Mouse (Mus musculus) layer of hippocampus, adult 8-10 months (tissue): Measurements from ENCODE around the gene Fbxo44. TPM values are rescaled to one million over a fixed set of nuclear protein-coding genes. Genes with fewer than 3 reads are reported as not detected.
A peak's percentile ranks its signal among the peaks of the same experiment; 100 is the strongest.
"Not testable (repeated sequence)": the region's sequence is repeated elsewhere in the genome, so short reads cannot be mapped to it uniquely, and the experiment has no call there.

Source experiments
- DNase-seq, 2 experiments: peaks; one replicate each; pipeline ENCODE4 v3.0.0; 2022; ENCODE audit warnings: low spot score in 2 of 2
- total RNA-seq, 4 experiments: library from RNA; stranded (reverse); gene quantifications; 2 replicates each; pipeline ENCODE4 v1.2.4; 2022

Fbxo44 gene
- total RNA-seq = 100 to 1,000 TPM; 136 to 157 (median 147) TPM

- peak in 1 of 2 experiments; percentile 49 for DNase-seq
Measured at GRCm38 (mm10) chr4:148160436-148161390, at the start of gene Fbxo44, which contains the start of gene Fbxo2. Gene Fbxo44 (minus strand): TSS chr4:148160482. Gene Fbxo2 (plus strand): TSS chr4:148160621.

- no peak for DNase-seq
Measured at GRCm38 (mm10) chr4:148204873-148205232, 44.6 kb upstream of the Fbxo44 start.

GRCm38 (mm10) chr4:148204061-148204872, 44.0 kb upstream of the Fbxo44 start:
- no peak for DNase-seq

- no peak for DNase-seq
Measured at GRCm38 (mm10) chr4:148203557-148203956, 43.3 kb upstream of the Fbxo44 start.

- no peak for DNase-seq
Measured at GRCm38 (mm10) chr4:148198721-148199120, 38.4 kb upstream of the Fbxo44 start.

GRCm38 (mm10) chr4:148194400-148194799, 34.1 kb upstream of the Fbxo44 start:
- DNase-seq = no peak

- DNase-seq = no peak
Measured at GRCm38 (mm10) chr4:148192707-148193245, 32.5 kb upstream of the Fbxo44 start.

GRCm38 (mm10) chr4:148188767-148189166, 28.5 kb upstream of the Fbxo44 start:
- DNase-seq = not testable (repeated sequence)

GRCm38 (mm10) chr4:148185819-148186218, 25.5 kb upstream of the Fbxo44 start:
- no peak for DNase-seq

GRCm38 (mm10) chr4:148184564-148184963, 24.3 kb upstream of the Fbxo44 start:
- DNase-seq = no peak

- DNase-seq = no peak
Measured at GRCm38 (mm10) chr4:148182363-148182762, 22.1 kb upstream of the Fbxo44 start.

GRCm38 (mm10) chr4:148181483-148181882, 21.2 kb upstream of the Fbxo44 start:
- DNase-seq = no peak

- DNase-seq = no peak
Measured at GRCm38 (mm10) chr4:148177716-148178115, 17.4 kb upstream of the Fbxo44 start.

GRCm38 (mm10) chr4:148176603-148177002, 16.3 kb upstream of the Fbxo44 start:
- not testable (repeated sequence) for DNase-seq

GRCm38 (mm10) chr4:148174495-148174862, 14.2 kb upstream of the Fbxo44 start:
- DNase-seq = peak in 1 of 2 experiments; percentile 32

- peak in 1 of 2 experiments; percentile 52 for DNase-seq
Measured at GRCm38 (mm10) chr4:148173811-148174494, 13.7 kb upstream of the Fbxo44 start.

GRCm38 (mm10) chr4:148171261-148171660, 11.0 kb upstream of the Fbxo44 start:
- DNase-seq = no peak

GRCm38 (mm10) chr4:148170842-148171241, 10.6 kb upstream of the Fbxo44 start:
- DNase-seq = peak; percentile 46 to 68

GRCm38 (mm10) chr4:148169586-148169985, 9.3 kb upstream of the Fbxo44 start:
- no peak for DNase-seq

- DNase-seq = no peak
Measured at GRCm38 (mm10) chr4:148168287-148168686, 8.0 kb upstream of the Fbxo44 start.

GRCm38 (mm10) chr4:148166986-148167385, 6.7 kb upstream of the Fbxo44 start:
- DNase-seq = peak in 1 of 2 experiments; percentile 75
